Mouse (Mus musculus) forebrain, embryonic 11.5 days (tissue): ENCODE results near the gene Irgm1. TPM values are rescaled to one million over a fixed set of nuclear protein-coding genes. Genes with fewer than 3 reads are reported as not detected.

ENCODE experiments used
- ATAC-seq: fragments of 200-750 bp; cut with Nextera tagmentation; replicated peaks from 2 replicates; pipeline ENCODE4 v1.8.0; 2017; ENCODE audit warnings: moderate TSS enrichment; ENCODE audit not compliant: low FRiP score
- DNase-seq: peaks from one replicate; pipeline ENCODE4 v3.0.0-alpha.2; 2017; ENCODE audit warnings: low spot score
- H3K27ac ChIP-seq: fragments of 300-500 bp; sonication (generic); 2 replicates; pipeline ENCODE4 v1.5.1; 2014; ENCODE audit warnings: low read depth, low read length
- H3K27me3 ChIP-seq: fragments of 300-500 bp; sonication (generic); 2 replicates; pipeline ENCODE4 v1.6.1; 2014; ENCODE audit warnings: mild to moderate bottlenecking, low read length, mixed read lengths; ENCODE audit not compliant: control insufficient read depth, insufficient read depth
- H3K36me3 ChIP-seq: fragments of 300-500 bp; sonication (generic); 2 replicates; pipeline ENCODE4 v1.6.1; 2014; ENCODE audit warnings: mild to moderate bottlenecking, low read length, moderate library complexity, mixed read lengths; ENCODE audit not compliant: control insufficient read depth, insufficient read depth
- H3K4me1 ChIP-seq: fragments of 300-500 bp; sonication (generic); replicated peaks from 2 replicates; pipeline ENCODE4 v1.6.1; 2014; ENCODE audit warnings: low read length, mixed read lengths; ENCODE audit not compliant: control insufficient read depth, insufficient read depth
- H3K4me2 ChIP-seq: fragments of 300-500 bp; sonication (generic); 2 replicates; pipeline ENCODE4 v1.6.1; 2014; ENCODE audit warnings: low read depth, mild to moderate bottlenecking, low read length, moderate library complexity, mixed read lengths; ENCODE audit not compliant: severe bottlenecking
- H3K4me3 ChIP-seq: fragments of 300-500 bp; sonication (generic); 2 replicates; pipeline ENCODE4 v1.5.1; 2014; ENCODE audit warnings: low read depth, low read length
- H3K9ac ChIP-seq: fragments of 300-500 bp; sonication (generic); 2 replicates; pipeline ENCODE4 v1.6.1; 2014; ENCODE audit warnings: low read length
- H3K9me3 ChIP-seq: fragments of 300-500 bp; sonication (generic); 2 replicates; pipeline ENCODE4 v1.6.1; 2016; ENCODE audit warnings: low read length, mixed read lengths; ENCODE audit not compliant: control insufficient read depth
- polyA plus RNA-seq: library from polyadenylated mRNA; unstranded; fragments of >200 nt; fragmentation: Nextera tagmentation; extraction: Ambion mirVana; gene quantifications from 2 replicates; pipeline ENCODE4 v1.2.1, GENCODE M21; 2014

Irgm1 gene
- polyA plus RNA-seq, 1 experiment from 2014 or later = 1.5 TPM

GRCm38 (mm10) chr11:48813782-48814181 lies 57.7 kb downstream of the Irgm1 start:
- Histone ChIP-seq H3K36me3 (no peaks in the 10 kb centered on the region; the same call in 1 of the 2 replicates), H3K4me2 (no peak overlapping the region), H3K9ac (no peak overlapping the region), H3K4me1 (peaks cover 6% of the 10 kb centered on the region), H3K4me3 (no peak overlapping the region), H3K9me3 (no peaks in the 10 kb centered on the region), H3K27me3 (no peaks in the 10 kb centered on the region), H3K27ac (no peak overlapping the region)
- DNase-seq = no peak
- no peak for ATAC-seq

Other genes with a start within 250 kb of the Irgm1 start
- 648 and 653 TPM in 2 replicates for gene Rack1, start 71.4 kb downstream of the Irgm1 start, polyA plus RNA-seq
- 4.5 and 5.6 TPM in 2 replicates for gene Trim41, start 54.3 kb downstream of the Irgm1 start, polyA plus RNA-seq
- 0.51 and 2.1 TPM in 2 replicates for gene Trim7, start 45.5 kb downstream of the Irgm1 start, polyA plus RNA-seq
- 12.3 and 12.7 TPM in 2 replicates for gene Gm12184, start 45.0 kb downstream of the Irgm1 start, polyA plus RNA-seq
- gene Gm5431, start 30.5 kb upstream of the Irgm1 start, polyA plus RNA-seq = 0.24 TPM in 1 of 2 replicates, not detected in the other
- 1.2 and 1.9 TPM in 2 replicates for gene Psme2b, start 74.5 kb upstream of the Irgm1 start, polyA plus RNA-seq
- not detected in 2 replicates for gene Olfr56, start 107.2 kb upstream of the Irgm1 start, polyA plus RNA-seq
- 0.20 TPM in 1 of 2 replicates, not detected in the other for gene 9930111J21Rik1, start 107.7 kb upstream of the Irgm1 start, polyA plus RNA-seq
- not detected in 2 replicates for gene Gm12185, start 120.5 kb upstream of the Irgm1 start, polyA plus RNA-seq
- gene Tgtp1, start 122.5 kb upstream of the Irgm1 start, polyA plus RNA-seq = not detected in 2 replicates
- gene 9930111J21Rik2, start 179.6 kb upstream of the Irgm1 start, polyA plus RNA-seq = 0.04 and 0.07 TPM in 2 replicates
- not detected in 2 replicates for gene Tgtp2, start 192.5 kb upstream of the Irgm1 start, polyA plus RNA-seq
- 0.63 and 1.1 TPM in 2 replicates for gene Ifi47, start 204.9 kb upstream of the Irgm1 start, polyA plus RNA-seq
- not detected in 2 replicates for gene Olfr1396, start 243.2 kb upstream of the Irgm1 start, polyA plus RNA-seq